Mouse (Mus musculus): ENCODE data around the gene Tusc2.
A peak's percentile ranks its signal among the peaks of the same experiment; 100 is the strongest.

Gene Tusc2

GRCm38 (mm10) chr9:107590058-107590772 lies 27.2 kb downstream of the Tusc2 start:
- peak; percentile 76 for DNase-seq

- DNase-seq = no peak
These were observed 27.7 kb downstream of the Tusc2 start for GRCm38 (mm10) chr9:107590773-107591060.

- DNase-seq = peak; percentile 90
These were observed 30.3 kb downstream of the Tusc2 start for GRCm38 (mm10) chr9:107593101-107593976.

- no peak for DNase-seq
These were observed 31.4 kb downstream of the Tusc2 start for GRCm38 (mm10) chr9:107594281-107595062.

- DNase-seq = no peak
These were observed 33.8 kb downstream of the Tusc2 start for GRCm38 (mm10) chr9:107596619-107597569.

GRCm38 (mm10) chr9:107598385-107598784 lies 35.3 kb downstream of the Tusc2 start:
- no peak for DNase-seq

GRCm38 (mm10) chr9:107599433-107599832 lies 36.4 kb downstream of the Tusc2 start:
- DNase-seq = no peak

GRCm38 (mm10) chr9:107599842-107600241 lies 36.8 kb downstream of the Tusc2 start:
- peak; percentile 74 for DNase-seq

GRCm38 (mm10) chr9:107600745-107601144 lies 37.7 kb downstream of the Tusc2 start:
- DNase-seq = peak; percentile 64

- no peak for DNase-seq
These were observed 38.2 kb downstream of the Tusc2 start for GRCm38 (mm10) chr9:107601275-107601674.

GRCm38 (mm10) chr9:107602068-107602648 lies 39.1 kb downstream of the Tusc2 start:
- peak; percentile 86 for DNase-seq

GRCm38 (mm10) chr9:107603251-107603650 lies 40.2 kb downstream of the Tusc2 start:
- DNase-seq = no peak

GRCm38 (mm10) chr9:107605041-107605661 lies 42.1 kb downstream of the Tusc2 start:
- no peak for DNase-seq

- DNase-seq = no peak
These were observed 43.5 kb downstream of the Tusc2 start for GRCm38 (mm10) chr9:107606591-107606990.

GRCm38 (mm10) chr9:107607036-107607435 lies 44.0 kb downstream of the Tusc2 start:
- no peak for DNase-seq

GRCm38 (mm10) chr9:107607653-107608245 lies 44.7 kb downstream of the Tusc2 start:
- DNase-seq = no peak

GRCm38 (mm10) chr9:107608741-107609432 lies 45.8 kb downstream of the Tusc2 start, which contains the start of gene Sema3b:
Gene Sema3b, minus strand, starts transcription at chr9:107609229.
- DNase-seq = no peak

- DNase-seq = no peak
These were observed 46.4 kb downstream of the Tusc2 start for GRCm38 (mm10) chr9:107609433-107609830.

- DNase-seq = no peak
These were observed 48.6 kb downstream of the Tusc2 start for GRCm38 (mm10) chr9:107611456-107612190.
